Mouse (Mus musculus) gastrocnemius, postnatal 25 days (tissue): ENCODE results near the gene Scrg1. TPM values are rescaled to one million over a fixed set of nuclear protein-coding genes. Genes with fewer than 3 reads are reported as not detected.
"Not testable (repeated sequence)": the region's sequence is repeated elsewhere in the genome, so short reads cannot be mapped to it uniquely, and the experiment has no call there.

Source experiments
- DNase-seq: peaks from one replicate; pipeline ENCODE4 v3.0.0; 2022
- total RNA-seq, 2 experiments: library from RNA; stranded (reverse); gene quantifications; 1 replicate in 1 of 2; 2 replicates in 1 of 2; pipeline ENCODE4 v1.2.3; 2021

The Scrg1 gene
- total RNA-seq, 2 experiments from 2014 or later = not detected

DNA sequence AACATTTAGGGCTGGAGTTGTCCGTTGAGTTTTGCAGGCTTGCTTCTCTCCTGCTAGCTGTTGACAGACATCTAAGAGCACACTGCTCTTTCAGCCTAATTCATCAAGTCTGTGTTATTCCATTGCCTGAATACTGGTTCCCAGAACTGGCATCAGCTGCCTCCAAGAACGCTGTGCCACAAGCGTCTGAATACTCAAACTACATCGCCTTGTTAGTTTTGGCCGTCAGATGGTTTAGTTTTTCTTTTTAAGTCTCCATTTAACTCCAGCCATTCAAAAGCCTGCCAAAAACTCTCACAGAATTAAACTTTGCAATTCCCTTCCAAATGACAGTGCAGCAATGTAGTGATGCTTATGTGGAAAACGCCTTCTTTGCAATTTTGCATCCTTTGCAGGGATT is 1.4 kb downstream of the Scrg1 start:
- DNase-seq = no peak

- DNase-seq = no peak
Observed at GRCm38 (mm10) chr8:57457942-57458341, 2.2 kb downstream of the Scrg1 start.

- no peak for DNase-seq
Observed at GRCm38 (mm10) chr8:57462839-57463238, 7.1 kb downstream of the Scrg1 start.

GRCm38 (mm10) chr8:57463757-57464156 is 8.0 kb downstream of the Scrg1 start:
- DNase-seq = no peak

DNA sequence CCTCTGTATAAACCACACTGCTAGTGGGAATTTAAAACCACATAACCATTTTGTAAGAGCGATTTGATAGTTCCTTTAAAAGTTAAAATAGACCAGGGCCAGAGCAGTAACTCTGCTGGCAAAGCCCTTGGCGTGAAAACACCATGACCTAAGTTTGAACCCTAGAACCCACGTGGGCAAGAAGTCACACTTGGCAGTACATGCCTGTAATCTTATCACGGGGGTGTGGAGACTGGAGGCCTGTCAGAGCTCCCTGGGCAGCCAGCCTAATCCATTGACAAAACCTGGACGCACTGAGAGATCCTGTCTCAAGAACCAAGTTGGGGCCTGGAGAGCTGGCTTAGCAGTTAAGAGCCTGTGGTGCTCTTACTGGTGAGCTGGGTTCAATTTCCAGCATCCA is 12.9 kb downstream of the Scrg1 start:
- peak; percentile 87 for DNase-seq

DNA sequence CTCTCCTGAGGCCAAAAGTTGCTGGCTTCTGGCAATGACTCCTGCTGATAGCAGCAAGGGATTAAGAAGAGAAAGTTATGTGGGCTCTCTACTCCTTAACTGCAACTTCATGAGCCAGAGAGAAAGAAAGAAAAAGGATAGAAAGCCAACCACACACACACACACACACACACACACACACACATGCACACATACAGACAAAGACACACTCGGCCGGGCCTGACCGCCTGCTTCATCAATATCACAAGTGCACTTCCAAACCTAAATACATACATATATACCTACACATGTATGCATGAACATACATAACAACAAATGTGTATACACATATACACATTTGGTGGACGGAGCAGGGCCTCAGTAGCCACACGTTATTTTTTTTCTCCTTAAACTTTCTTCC is 15.1 kb downstream of the Scrg1 start:
- no peak for DNase-seq

- DNase-seq = no peak
Observed at GRCm38 (mm10) chr8:57473751-57474150, 18.0 kb downstream of the Scrg1 start.

DNA sequence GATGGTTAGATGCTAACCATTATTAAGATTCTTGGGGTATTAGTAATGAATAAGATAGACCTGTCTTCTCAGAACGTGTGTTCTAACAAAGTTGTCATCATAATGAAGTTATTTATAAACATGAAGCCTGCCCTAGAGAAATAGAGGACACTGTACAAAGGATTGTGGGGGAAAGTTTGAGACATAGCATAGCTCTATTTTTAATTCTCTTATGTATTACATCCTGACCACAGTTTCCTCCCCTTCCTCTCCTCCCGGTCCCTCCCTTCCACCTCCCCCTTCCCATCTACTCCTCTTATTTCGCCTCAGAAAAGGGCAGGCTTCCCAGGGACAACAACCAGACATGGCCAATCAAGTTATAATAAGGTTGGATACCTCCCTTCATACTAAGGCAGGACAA is 22.7 kb downstream of the Scrg1 start:
- no peak for DNase-seq

DNA sequence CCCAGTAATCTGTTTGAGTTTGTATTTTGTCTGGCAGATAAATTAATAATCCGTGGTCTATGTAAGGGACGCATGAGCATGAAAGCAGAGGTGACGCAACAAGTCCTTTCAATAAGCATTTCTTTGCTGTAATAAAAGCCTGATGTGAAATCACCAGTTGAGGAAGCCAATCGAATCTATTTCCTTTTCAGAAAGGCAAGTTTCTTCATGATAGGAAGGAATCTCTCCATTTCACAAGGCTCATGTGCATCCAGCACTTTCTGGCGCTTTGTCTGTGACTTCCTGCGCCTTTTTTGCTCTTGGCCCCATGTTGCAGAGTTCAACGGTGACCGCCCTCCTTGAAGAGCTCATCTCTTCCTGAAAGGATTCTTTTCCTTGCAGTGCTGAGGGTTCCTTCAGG is 24.0 kb downstream of the Scrg1 start:
- no peak for DNase-seq

DNA sequence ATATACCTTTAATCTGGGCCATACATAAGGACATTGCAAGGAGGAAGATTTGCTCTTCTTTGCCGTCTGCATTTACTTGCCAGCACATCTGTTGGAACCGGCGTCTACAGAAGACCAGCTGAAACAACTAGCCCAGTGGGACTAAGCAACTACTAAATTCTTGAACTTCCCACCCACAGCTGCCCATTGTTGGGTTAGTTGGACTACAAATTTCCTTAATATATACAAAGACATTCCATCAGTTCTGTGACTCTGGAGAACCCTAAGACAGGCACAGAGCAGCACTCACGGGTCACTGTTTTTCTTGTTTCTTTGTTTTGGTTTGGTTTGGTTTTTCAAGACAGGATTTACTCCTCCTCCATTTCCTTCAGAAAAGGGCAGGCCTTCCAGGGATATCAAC is 24.9 kb downstream of the Scrg1 start:
- DNase-seq = no peak

GRCm38 (mm10) chr8:57486491-57487440 is 31.0 kb downstream of the Scrg1 start:
- peak; percentile 19 for DNase-seq

DNA sequence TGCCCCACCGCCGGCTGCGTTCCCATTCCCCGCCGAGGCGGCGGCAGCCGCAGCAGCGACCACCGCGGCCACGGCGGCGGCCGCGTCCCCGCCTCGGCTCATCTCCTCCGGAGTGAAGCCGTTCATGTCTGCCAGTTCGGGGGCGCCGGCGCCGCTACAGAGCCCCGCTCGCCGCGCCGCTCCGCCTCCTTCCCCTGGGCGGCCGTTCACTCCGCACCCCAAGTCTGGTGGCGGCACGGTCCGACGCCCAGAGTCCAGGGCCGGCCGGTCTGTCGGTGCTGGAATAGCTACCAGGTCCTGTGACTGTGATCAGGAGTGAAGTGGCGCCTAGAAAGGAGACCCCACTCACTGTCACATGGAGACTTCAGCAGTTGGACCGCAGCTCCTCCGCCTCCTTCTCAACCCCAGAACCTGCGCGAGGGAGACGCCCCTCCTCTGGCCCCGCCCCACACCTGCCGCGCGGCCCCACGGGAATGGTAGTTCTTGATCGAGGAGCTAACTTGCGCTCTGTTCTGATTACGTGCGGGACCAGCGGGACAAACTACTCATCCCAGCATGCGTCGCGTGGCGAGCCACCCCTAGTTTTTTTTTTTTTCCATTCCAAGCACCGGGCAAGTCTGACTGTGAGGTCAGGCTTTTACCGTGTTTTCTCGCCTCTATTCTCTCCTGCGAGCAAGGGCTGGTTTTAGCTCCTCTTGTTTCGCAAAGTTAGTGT is 31.9 kb downstream of the Scrg1 start, which contains the start of gene Sap30:
Gene Sap30, minus strand, starts transcription at position 420 of the 715 bp plus-strand sequence.
- DNase-seq = peak; percentile 99

- DNase-seq = peak; percentile 56
Observed at GRCm38 (mm10) chr8:57488312-57488765, 32.6 kb downstream of the Scrg1 start.

- DNase-seq = no peak
Observed at GRCm38 (mm10) chr8:57489366-57489765, 33.6 kb downstream of the Scrg1 start.

- DNase-seq = no peak
Observed at GRCm38 (mm10) chr8:57489896-57490295, 34.2 kb downstream of the Scrg1 start.

DNA sequence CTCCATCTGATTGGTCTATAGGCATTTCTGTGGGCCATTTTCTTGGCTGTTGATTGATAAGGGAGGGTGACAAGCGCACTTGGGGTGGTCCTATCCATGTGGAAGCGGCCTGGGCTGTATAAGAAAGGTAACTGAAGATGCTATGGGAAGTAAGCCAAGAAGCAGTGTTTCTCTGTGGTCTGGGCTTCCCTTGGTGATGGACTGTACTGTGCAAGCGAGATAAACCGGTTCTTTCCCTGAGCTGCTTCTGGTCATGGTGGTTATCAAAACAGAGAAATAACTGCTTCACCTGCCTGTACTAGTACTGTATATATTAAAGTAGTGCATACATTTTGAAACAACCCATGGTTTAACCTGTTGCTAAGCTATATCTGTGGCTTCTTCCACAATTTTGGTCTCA is 36.1 kb downstream of the Scrg1 start:
- DNase-seq = no peak

GRCm38 (mm10) chr8:57498494-57498846 is 42.7 kb downstream of the Scrg1 start:
- no peak for DNase-seq

- no peak for DNase-seq
Observed at GRCm38 (mm10) chr8:57498847-57499511, 43.3 kb downstream of the Scrg1 start.

DNA sequence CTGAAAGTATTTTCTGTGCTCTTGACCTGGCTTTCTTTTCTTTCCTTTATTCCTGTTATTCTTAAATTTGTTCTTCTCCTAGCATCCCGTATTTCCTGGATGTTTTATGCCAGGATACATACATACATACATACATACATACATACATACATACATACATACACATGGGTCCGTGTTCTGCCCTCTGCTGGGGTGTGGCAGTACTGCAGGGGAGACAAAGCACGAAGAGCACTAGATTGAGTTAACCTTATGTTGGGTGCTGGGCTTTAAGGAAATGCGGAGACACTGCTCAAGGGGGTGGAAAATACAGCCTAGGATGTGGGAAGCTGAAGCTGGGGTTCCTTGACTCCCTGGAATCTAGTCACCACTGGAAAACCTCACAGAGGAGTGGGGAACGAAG is 47.9 kb downstream of the Scrg1 start:
- no peak for DNase-seq

GRCm38 (mm10) chr8:57505500-57505899 is 49.8 kb downstream of the Scrg1 start:
- DNase-seq = not testable (repeated sequence)

DNA sequence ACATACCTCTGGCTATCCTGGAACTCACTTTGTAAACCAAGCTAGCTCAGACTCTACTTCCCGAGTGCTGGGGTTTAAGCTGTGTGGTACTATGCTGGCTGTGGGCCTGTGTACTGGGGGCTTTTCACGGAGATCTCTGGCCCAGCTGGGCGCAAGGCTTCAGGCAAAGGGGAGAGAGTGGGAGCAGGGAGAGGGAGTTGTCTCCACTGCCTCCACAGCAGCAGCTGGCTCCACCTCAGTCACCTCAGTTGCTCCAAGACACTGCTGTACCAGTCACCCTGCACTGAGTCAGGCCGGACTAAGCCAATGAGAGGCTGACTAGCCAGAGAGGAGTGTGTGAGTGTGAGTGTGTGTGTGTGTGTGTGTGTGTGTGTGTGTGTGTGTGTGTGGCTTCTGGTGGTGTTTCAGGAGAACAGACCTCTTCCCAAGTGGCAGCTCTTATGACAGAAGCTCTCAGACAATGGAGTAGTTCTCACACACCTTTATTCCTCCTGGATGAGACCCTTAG is 51.9 kb downstream of the Scrg1 start:
- DNase-seq = no peak

DNA sequence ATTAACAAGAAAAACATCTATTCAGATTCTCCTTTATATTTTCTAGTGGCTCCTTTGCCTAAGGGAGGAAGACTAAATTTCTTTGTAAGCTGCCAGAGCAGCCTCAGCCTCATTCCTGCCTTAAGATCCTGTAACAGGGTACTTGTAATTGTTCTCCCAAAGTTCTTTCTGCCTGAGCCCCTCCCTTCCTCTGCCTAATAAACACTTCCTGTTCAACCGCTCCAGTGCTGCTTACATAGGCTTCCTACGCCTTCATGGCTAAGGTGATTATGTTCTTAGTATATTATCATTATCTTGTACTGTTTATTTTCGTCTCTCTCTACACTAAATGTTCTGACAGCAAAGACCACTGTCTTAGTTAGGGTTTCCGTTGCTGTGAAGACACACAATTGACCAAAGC is 52.9 kb downstream of the Scrg1 start:
- no peak for DNase-seq
